Mouse (Mus musculus): ENCODE measurements around the gene Epb41l2.

Epb41l2 gene

GRCm38 (mm10) chr10:25436703-25437401 lies 77.3 kb downstream of the Epb41l2 start:
- DNase-seq (ENCODE audit: low read depth, low spot score) = no peak

GRCm38 (mm10) chr10:25437586-25438298 lies 78.1 kb downstream of the Epb41l2 start:
- DNase-seq (ENCODE audit: low read depth, low spot score) = no peak

GRCm38 (mm10) chr10:25438299-25438680 lies 78.7 kb downstream of the Epb41l2 start:
- no peak for DNase-seq (ENCODE audit: low read depth, low spot score)

GRCm38 (mm10) chr10:25439163-25439562 lies 79.6 kb downstream of the Epb41l2 start:
- no peak for DNase-seq (ENCODE audit: low read depth, low spot score)

GRCm38 (mm10) chr10:25439856-25440255 lies 80.3 kb downstream of the Epb41l2 start:
- no peak for DNase-seq (ENCODE audit: low read depth, low spot score)

- DNase-seq (ENCODE audit: low read depth, low spot score) = peak; percentile 52
These were observed 81.8 kb downstream of the Epb41l2 start for GRCm38 (mm10) chr10:25441405-25441804.

- no peak for DNase-seq (ENCODE audit: low read depth, low spot score)
These were observed 84.0 kb downstream of the Epb41l2 start for GRCm38 (mm10) chr10:25443626-25444025.

- DNase-seq (ENCODE audit: low read depth, low spot score) = no peak
These were observed 84.7 kb downstream of the Epb41l2 start for GRCm38 (mm10) chr10:25444198-25444783.

- DNase-seq (ENCODE audit: low read depth, low spot score) = no peak
These were observed 87.4 kb downstream of the Epb41l2 start for GRCm38 (mm10) chr10:25446953-25447525.

GRCm38 (mm10) chr10:25448676-25449075 lies 89.1 kb downstream of the Epb41l2 start:
- DNase-seq (ENCODE audit: low read depth, low spot score) = no peak

GRCm38 (mm10) chr10:25449312-25450020 lies 89.9 kb downstream of the Epb41l2 start:
- DNase-seq (ENCODE audit: low read depth, low spot score) = no peak

GRCm38 (mm10) chr10:25453150-25453549 lies 93.6 kb downstream of the Epb41l2 start:
- no peak for DNase-seq (ENCODE audit: low read depth, low spot score)

GRCm38 (mm10) chr10:25453772-25454171 lies 94.2 kb downstream of the Epb41l2 start:
- no peak for DNase-seq (ENCODE audit: low read depth, low spot score)

GRCm38 (mm10) chr10:25457118-25457517 lies 97.5 kb downstream of the Epb41l2 start:
- no peak for DNase-seq (ENCODE audit: low read depth, low spot score)

- no peak for DNase-seq (ENCODE audit: low read depth, low spot score)
These were observed 98.4 kb downstream of the Epb41l2 start for GRCm38 (mm10) chr10:25457996-25458395.

GRCm38 (mm10) chr10:25461832-25462231 lies 102.2 kb downstream of the Epb41l2 start:
- DNase-seq (ENCODE audit: low read depth, low spot score) = no peak

- DNase-seq (ENCODE audit: low read depth, low spot score) = no peak
These were observed 103.1 kb downstream of the Epb41l2 start for GRCm38 (mm10) chr10:25462669-25463068.

GRCm38 (mm10) chr10:25466493-25466892 lies 106.9 kb downstream of the Epb41l2 start:
- no peak for DNase-seq (ENCODE audit: low read depth, low spot score)

- no peak for DNase-seq (ENCODE audit: low read depth, low spot score)
These were observed 112.3 kb downstream of the Epb41l2 start for GRCm38 (mm10) chr10:25471944-25472343.

GRCm38 (mm10) chr10:25479716-25480115 lies 120.1 kb downstream of the Epb41l2 start:
- DNase-seq (ENCODE audit: low read depth, low spot score) = no peak

GRCm38 (mm10) chr10:25482791-25483190 lies 123.2 kb downstream of the Epb41l2 start:
- no peak for DNase-seq (ENCODE audit: low read depth, low spot score)

GRCm38 (mm10) chr10:25488456-25488855 lies 128.9 kb downstream of the Epb41l2 start:
- peak; percentile 20 for DNase-seq (ENCODE audit: low read depth, low spot score)
